Mouse (Mus musculus): ENCODE measurements at regions not wholly inside any gene's neighbourhood (a gene's known extent, or its start where the extent isn't known, plus 50 kb on each side); places are given as distances from the start of the nearest gene placed in this dataset.
A peak's percentile ranks its signal among the peaks of the same experiment; 100 is the strongest.

GRCm38 (mm10) chr3:62159031-62159430, 179.1 kb upstream of the Arhgef26 start:
- peak; percentile 64 for DNase-seq (ENCODE audit: low read depth, low spot score)

- DNase-seq (ENCODE audit: low read depth, low spot score): no peak
These were observed 167.5 kb upstream of the Arhgef26 start for GRCm38 (mm10) chr3:62170647-62171046.

- no peak for DNase-seq (ENCODE audit: low read depth, low spot score)
These were observed 150.2 kb upstream of the Arhgef26 start for GRCm38 (mm10) chr3:62187807-62188509.

- DNase-seq (ENCODE audit: low read depth, low spot score): no peak
These were observed 145.7 kb upstream of the Arhgef26 start for GRCm38 (mm10) chr3:62192466-62192865.

- no peak for DNase-seq (ENCODE audit: low read depth, low spot score)
These were observed 143.7 kb upstream of the Arhgef26 start for GRCm38 (mm10) chr3:62194421-62194820.

- no peak for DNase-seq (ENCODE audit: low read depth, low spot score)
These were observed 141.5 kb upstream of the Arhgef26 start for GRCm38 (mm10) chr3:62196679-62197078.

GRCm38 (mm10) chr3:62215806-62216205, 122.3 kb upstream of the Arhgef26 start:
- DNase-seq (ENCODE audit: low read depth, low spot score): no peak

- DNase-seq (ENCODE audit: low read depth, low spot score): no peak
These were observed 120.8 kb upstream of the Arhgef26 start for GRCm38 (mm10) chr3:62217335-62217734.

GRCm38 (mm10) chr3:62227697-62228096, 110.4 kb upstream of the Arhgef26 start:
- no peak for DNase-seq (ENCODE audit: low read depth, low spot score)

GRCm38 (mm10) chr3:62228156-62228555, 110.0 kb upstream of the Arhgef26 start:
- DNase-seq (ENCODE audit: low read depth, low spot score): no peak

GRCm38 (mm10) chr3:62241031-62241430, 97.1 kb upstream of the Arhgef26 start:
- DNase-seq (ENCODE audit: low read depth, low spot score): no peak

GRCm38 (mm10) chr3:62271703-62272102, 66.4 kb upstream of the Arhgef26 start:
- no peak for DNase-seq (ENCODE audit: low read depth, low spot score)

- DNase-seq (ENCODE audit: low read depth, low spot score): no peak
These were observed 59.9 kb upstream of the Arhgef26 start for GRCm38 (mm10) chr3:62278279-62278678.

GRCm38 (mm10) chr3:62280960-62281359, 57.2 kb upstream of the Arhgef26 start:
- DNase-seq (ENCODE audit: low read depth, low spot score): no peak
